Mouse (Mus musculus): ENCODE measurements at regions not wholly inside any gene's neighbourhood (a gene's known extent, or its start where the extent isn't known, plus 50 kb on each side); places are given as distances from the start of the nearest gene placed in this dataset.

- ATAC-seq (ENCODE audit: insufficient number of reproducible peaks, low FRiP score, low TSS enrichment, low read depth) (no peak), DNase-seq (ENCODE audit: low spot score) (no peak)
- Histone ChIP-seq H3K9me3 (ENCODE audit: control insufficient read depth, low read length) (peaks cover 4% of the 10 kb centered on the region; the same call in 1 of the 2 replicates), H3K4me1 (ENCODE audit: control insufficient read depth, insufficient read depth, low read length) (no peaks in the 10 kb centered on the region), H3K27ac (replicated peaks; ENCODE audit: low read depth, low read length) (no peak overlapping the region), H3K4me3 (ENCODE audit: low read depth, low read length) (no peak overlapping the region), H3K4me2 (ENCODE audit: low read depth, severe bottlenecking) (no peak overlapping the region), H3K27me3 (ENCODE audit: control insufficient read depth, insufficient read depth, low read length) (no peaks in the 10 kb centered on the region), H3K36me3 (ENCODE audit: control insufficient read depth, insufficient read depth, low read length) (no peaks in the 10 kb centered on the region), H3K9ac (ENCODE audit: low read length) (no peak overlapping the region)
- 92% methylated on average over 1 of the region's 1 CpGs for WGBS
Measured at GRCm38 (mm10) chr5:125974035-125974434, 442.5 kb downstream of the Tmem132b start.

DNA sequence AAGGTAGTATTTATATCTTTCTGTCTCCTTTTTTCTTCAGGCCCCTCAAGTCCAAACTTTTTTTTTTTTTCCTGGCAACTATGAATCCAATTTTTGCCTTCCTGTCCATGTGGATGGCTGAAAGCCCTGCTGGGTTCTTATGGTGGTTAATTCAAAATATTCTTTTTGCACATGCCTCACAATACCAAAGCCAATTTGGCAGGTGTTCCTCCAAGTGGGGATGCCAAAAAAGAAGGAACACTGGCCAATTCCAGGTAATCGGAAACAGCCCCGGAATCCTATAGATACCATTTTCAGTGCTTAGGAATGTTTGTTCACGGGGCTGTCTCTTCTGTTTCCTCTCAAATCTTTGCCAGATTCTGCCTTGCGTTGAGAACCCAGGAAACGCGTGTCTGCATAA, 448.2 kb downstream of the Tmem132b start:
- H3K36me3 ChIP-seq (ENCODE audit: control insufficient read depth, insufficient read depth, low read length): no peaks in the 10 kb centered on the region
- H3K9me3 ChIP-seq (ENCODE audit: control insufficient read depth, low read length): peaks cover 4% of the 10 kb centered on the region; the same call in 1 of the 2 replicates
- WGBS: 88% methylated on average over 6 of the region's 6 CpGs
- no peaks in the 10 kb centered on the region for H3K27me3 ChIP-seq (ENCODE audit: control insufficient read depth, insufficient read depth, low read length)
- H3K4me1 ChIP-seq (ENCODE audit: control insufficient read depth, insufficient read depth, low read length): no peaks in the 10 kb centered on the region
- DNase-seq (ENCODE audit: low spot score): no peak
- H3K4me2 ChIP-seq (ENCODE audit: low read depth, severe bottlenecking): no peak overlapping the region
- no peak for ATAC-seq (ENCODE audit: insufficient number of reproducible peaks, low FRiP score, low TSS enrichment, low read depth)
- no peak overlapping the region for H3K4me3 ChIP-seq (ENCODE audit: low read depth, low read length)
- H3K27ac ChIP-seq (replicated peaks; ENCODE audit: low read depth, low read length): no peak overlapping the region
- H3K9ac ChIP-seq (ENCODE audit: low read length): no peak overlapping the region

DNA sequence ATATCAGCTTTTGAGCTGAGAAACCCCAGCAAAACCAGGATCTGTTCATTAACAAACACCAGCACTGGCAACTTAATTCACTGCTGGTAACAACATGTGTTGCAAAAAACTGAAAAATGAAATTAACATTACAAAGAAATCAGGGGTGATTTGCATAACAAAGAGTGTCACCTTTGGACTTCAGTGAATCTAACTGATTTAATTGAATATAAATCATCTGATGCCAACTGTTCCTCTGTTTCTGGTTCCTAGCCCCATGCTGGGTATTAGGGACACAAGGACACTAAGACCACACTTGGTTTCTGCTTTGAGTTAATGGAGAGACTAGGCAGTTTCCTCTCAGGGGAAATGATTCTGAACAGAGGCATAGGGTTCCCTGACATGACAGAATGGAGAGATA, 453.8 kb downstream of the Tmem132b start:
- no peak overlapping the region for H3K4me2 ChIP-seq (ENCODE audit: low read depth, severe bottlenecking)
- no peaks in the 10 kb centered on the region for H3K36me3 ChIP-seq (ENCODE audit: control insufficient read depth, insufficient read depth, low read length)
- H3K9ac ChIP-seq (ENCODE audit: low read length): no peak overlapping the region
- DNase-seq (ENCODE audit: low spot score): no peak
- no peaks in the 10 kb centered on the region for H3K4me1 ChIP-seq (ENCODE audit: control insufficient read depth, insufficient read depth, low read length)
- no peak overlapping the region for H3K27ac ChIP-seq (replicated peaks; ENCODE audit: low read depth, low read length)
- H3K9me3 ChIP-seq (ENCODE audit: control insufficient read depth, low read length): no peaks in the 10 kb centered on the region
- no peaks in the 10 kb centered on the region for H3K27me3 ChIP-seq (ENCODE audit: control insufficient read depth, insufficient read depth, low read length)
- ATAC-seq (ENCODE audit: insufficient number of reproducible peaks, low FRiP score, low TSS enrichment, low read depth): no peak
- no peak overlapping the region for H3K4me3 ChIP-seq (ENCODE audit: low read depth, low read length)

- no peak overlapping the region for H3K4me2 ChIP-seq (ENCODE audit: low read depth, severe bottlenecking)
- no peak for ATAC-seq (ENCODE audit: insufficient number of reproducible peaks, low FRiP score, low TSS enrichment, low read depth)
- 53% methylated on average over 8 of the region's 8 CpGs for WGBS
Measured at GRCm38 (mm10) chr5:125997173-125997572, 465.6 kb downstream of the Tmem132b start.

DNA sequence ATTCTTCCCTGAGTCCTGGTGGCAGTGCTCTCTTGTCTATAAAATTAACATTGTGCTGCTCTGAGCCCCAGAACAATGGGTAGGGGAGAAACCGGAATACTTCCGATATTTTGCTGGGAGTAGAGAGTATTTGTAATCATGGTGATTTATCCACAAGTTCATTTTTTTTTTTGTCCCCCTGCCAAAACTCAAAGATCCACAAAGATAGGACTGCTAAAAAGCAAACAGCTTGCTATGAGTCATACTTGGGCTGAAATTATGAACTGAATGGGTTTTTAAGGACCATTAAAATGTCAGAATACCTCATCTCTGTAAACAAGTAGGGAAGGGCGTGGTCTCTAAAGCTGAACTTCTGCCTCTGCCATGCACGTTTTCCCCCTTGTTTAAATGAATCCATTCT, 476.3 kb downstream of the Tmem132b start:
- 81% methylated on average over 4 of the region's 4 CpGs for WGBS
- Histone ChIP-seq H3K9me3 (ENCODE audit: control insufficient read depth, low read length) (no peaks in the 10 kb centered on the region), H3K27ac (replicated peaks; ENCODE audit: low read depth, low read length) (no peak overlapping the region), H3K4me2 (ENCODE audit: low read depth, severe bottlenecking) (no peak overlapping the region), H3K4me1 (ENCODE audit: control insufficient read depth, insufficient read depth, low read length) (no peaks in the 10 kb centered on the region), H3K36me3 (ENCODE audit: control insufficient read depth, insufficient read depth, low read length) (no peaks in the 10 kb centered on the region), H3K9ac (ENCODE audit: low read length) (no peak overlapping the region), H3K4me3 (ENCODE audit: low read depth, low read length) (no peak overlapping the region), H3K27me3 (ENCODE audit: control insufficient read depth, insufficient read depth, low read length) (no peaks in the 10 kb centered on the region)
- ATAC-seq (ENCODE audit: insufficient number of reproducible peaks, low FRiP score, low TSS enrichment, low read depth) (no peak), DNase-seq (ENCODE audit: low spot score) (no peak)

More at GRCm38 (mm10) chr5:125997173-125997572, 465.6 kb downstream of the Tmem132b start:
- Histone ChIP-seq H3K4me3 (ENCODE audit: low read depth, low read length) (no peak overlapping the region), H3K9ac (ENCODE audit: low read length) (no peak overlapping the region), H3K27me3 (ENCODE audit: control insufficient read depth, insufficient read depth, low read length) (no peaks in the 10 kb centered on the region), H3K27ac (replicated peaks; ENCODE audit: low read depth, low read length) (no peak overlapping the region), H3K36me3 (ENCODE audit: control insufficient read depth, insufficient read depth, low read length) (no peaks in the 10 kb centered on the region), H3K4me1 (ENCODE audit: control insufficient read depth, insufficient read depth, low read length) (no peaks in the 10 kb centered on the region), H3K9me3 (ENCODE audit: control insufficient read depth, low read length) (no peaks in the 10 kb centered on the region)
- no peak for DNase-seq (ENCODE audit: low spot score)

DNA sequence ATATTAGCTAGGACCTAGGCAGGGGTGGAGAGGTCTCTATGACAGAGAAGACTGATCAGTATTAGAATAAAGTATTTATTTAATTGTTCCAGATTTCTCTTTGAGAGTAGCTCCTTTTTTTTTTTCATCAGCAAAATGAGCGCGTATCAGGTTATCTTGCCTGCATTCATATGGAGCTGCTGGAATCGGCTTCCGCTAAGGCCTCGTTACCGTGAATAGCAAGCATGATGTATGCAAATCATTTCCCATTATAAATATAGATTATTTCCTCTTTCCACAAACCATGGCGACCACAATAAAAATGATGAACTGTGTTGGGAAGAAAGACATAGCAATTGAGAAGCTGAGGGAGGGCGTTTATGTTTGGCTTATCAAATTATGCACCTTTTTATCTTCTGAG, 476.7 kb downstream of the Tmem132b start:
- DNase-seq (ENCODE audit: low spot score): no peak
- Histone ChIP-seq H3K4me3 (ENCODE audit: low read depth, low read length) (no peak overlapping the region), H3K9ac (ENCODE audit: low read length) (no peak overlapping the region), H3K27me3 (ENCODE audit: control insufficient read depth, insufficient read depth, low read length) (no peaks in the 10 kb centered on the region), H3K4me1 (ENCODE audit: control insufficient read depth, insufficient read depth, low read length) (no peaks in the 10 kb centered on the region), H3K4me2 (ENCODE audit: low read depth, severe bottlenecking) (no peak overlapping the region), H3K9me3 (ENCODE audit: control insufficient read depth, low read length) (no peaks in the 10 kb centered on the region), H3K27ac (replicated peaks; ENCODE audit: low read depth, low read length) (no peak overlapping the region), H3K36me3 (ENCODE audit: control insufficient read depth, insufficient read depth, low read length) (no peaks in the 10 kb centered on the region)
- 91% methylated on average over 8 of the region's 8 CpGs for WGBS
- no peak for ATAC-seq (ENCODE audit: insufficient number of reproducible peaks, low FRiP score, low TSS enrichment, low read depth)

GRCm38 (mm10) chr5:126019781-126020180, 488.2 kb downstream of the Tmem132b start:
- Histone ChIP-seq H3K4me3 (ENCODE audit: low read depth, low read length) (no peak overlapping the region), H3K27me3 (ENCODE audit: control insufficient read depth, insufficient read depth, low read length) (no peaks in the 10 kb centered on the region), H3K36me3 (ENCODE audit: control insufficient read depth, insufficient read depth, low read length) (no peaks in the 10 kb centered on the region), H3K27ac (replicated peaks; ENCODE audit: low read depth, low read length) (no peak overlapping the region), H3K4me1 (ENCODE audit: control insufficient read depth, insufficient read depth, low read length) (no peaks in the 10 kb centered on the region), H3K4me2 (ENCODE audit: low read depth, severe bottlenecking) (no peak overlapping the region), H3K9ac (ENCODE audit: low read length) (no peak overlapping the region), H3K9me3 (ENCODE audit: control insufficient read depth, low read length) (no peaks in the 10 kb centered on the region)
- DNase-seq (ENCODE audit: low spot score) (no peak), ATAC-seq (ENCODE audit: insufficient number of reproducible peaks, low FRiP score, low TSS enrichment, low read depth) (no peak)
- 92% methylated on average over 8 of the region's 8 CpGs for WGBS

DNA sequence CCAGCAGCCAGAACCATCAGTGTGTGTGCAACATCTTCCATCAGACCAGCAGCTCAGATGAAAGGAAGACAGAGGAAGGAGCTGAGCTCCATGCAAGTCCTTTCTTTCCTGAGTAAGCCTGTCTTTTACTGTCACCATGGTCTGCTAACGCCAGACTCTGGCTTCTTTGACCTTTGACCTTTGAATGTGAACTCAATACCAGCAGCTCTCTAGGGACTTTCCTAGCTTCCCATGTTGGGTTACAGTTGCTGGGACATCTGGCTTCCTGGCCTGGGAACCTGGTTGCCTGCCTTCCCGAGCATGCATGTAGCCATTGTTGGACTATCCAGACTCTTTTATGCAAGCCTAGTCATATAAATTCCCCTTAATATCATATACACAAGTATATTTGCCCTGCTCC, 492.3 kb downstream of the Tmem132b start:
- H3K9me3 ChIP-seq (ENCODE audit: control insufficient read depth, low read length): no peaks in the 10 kb centered on the region
- no peak overlapping the region for H3K9ac ChIP-seq (ENCODE audit: low read length)
- H3K27me3 ChIP-seq (ENCODE audit: control insufficient read depth, insufficient read depth, low read length): no peaks in the 10 kb centered on the region
- H3K36me3 ChIP-seq (ENCODE audit: control insufficient read depth, insufficient read depth, low read length): no peaks in the 10 kb centered on the region
- no peak overlapping the region for H3K4me2 ChIP-seq (ENCODE audit: low read depth, severe bottlenecking)
- DNase-seq (ENCODE audit: low spot score) (no peak), ATAC-seq (ENCODE audit: insufficient number of reproducible peaks, low FRiP score, low TSS enrichment, low read depth) (no peak)
- no peaks in the 10 kb centered on the region for H3K4me1 ChIP-seq (ENCODE audit: control insufficient read depth, insufficient read depth, low read length)
- WGBS: 40% methylated on average over 2 of the region's 2 CpGs
- H3K27ac ChIP-seq (replicated peaks; ENCODE audit: low read depth, low read length): no peak overlapping the region
- no peak overlapping the region for H3K4me3 ChIP-seq (ENCODE audit: low read depth, low read length)

DNA sequence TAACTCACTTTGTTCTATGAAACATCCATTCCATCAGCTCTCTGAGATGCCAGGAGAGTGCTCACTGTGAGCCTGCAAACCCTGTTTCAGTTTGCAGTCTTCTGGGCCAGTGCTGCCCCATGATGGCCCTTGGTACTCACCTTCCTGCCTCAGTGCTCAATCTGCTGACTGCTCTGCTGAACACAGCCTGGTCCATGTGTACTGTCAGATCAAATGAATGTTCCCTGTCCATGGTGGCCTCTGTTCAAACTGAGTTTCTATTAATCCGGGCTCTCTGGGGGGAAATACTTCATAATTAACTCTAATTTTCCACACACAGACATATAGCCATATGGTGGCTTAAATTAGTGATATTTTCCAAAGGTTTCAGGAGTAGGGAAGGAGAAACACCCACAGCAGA, 503.3 kb downstream of the Tmem132b start:
- Histone ChIP-seq H3K27ac (replicated peaks; ENCODE audit: low read depth, low read length) (no peak overlapping the region), H3K4me1 (ENCODE audit: control insufficient read depth, insufficient read depth, low read length) (no peaks in the 10 kb centered on the region), H3K4me3 (ENCODE audit: low read depth, low read length) (no peak overlapping the region), H3K4me2 (ENCODE audit: low read depth, severe bottlenecking) (no peak overlapping the region), H3K36me3 (ENCODE audit: control insufficient read depth, insufficient read depth, low read length) (no peaks in the 10 kb centered on the region), H3K9me3 (ENCODE audit: control insufficient read depth, low read length) (no peaks in the 10 kb centered on the region), H3K9ac (ENCODE audit: low read length) (no peak overlapping the region), H3K27me3 (ENCODE audit: control insufficient read depth, insufficient read depth, low read length) (no peaks in the 10 kb centered on the region)
- DNase-seq (ENCODE audit: low spot score): no peak
- no peak for ATAC-seq (ENCODE audit: insufficient number of reproducible peaks, low FRiP score, low TSS enrichment, low read depth)
- whole genome bisulfite sequencing: 84% methylated on average over 1 of the region's 1 CpGs

Data from limb, embryonic 11.5 days (tissue).